Mouse (Mus musculus): Measurements from ENCODE around the gene Polr1e. TPM values are rescaled to one million over a fixed set of nuclear protein-coding genes. Genes with fewer than 3 reads are reported as not detected.
"Not testable (repeated sequence)": the region's sequence is repeated elsewhere in the genome, so short reads cannot be mapped to it uniquely, and the experiment has no call there.

Gene Polr1e
- polyA plus RNA-seq, 1 experiment from 2014 or later = 26.3 TPM

DNA sequence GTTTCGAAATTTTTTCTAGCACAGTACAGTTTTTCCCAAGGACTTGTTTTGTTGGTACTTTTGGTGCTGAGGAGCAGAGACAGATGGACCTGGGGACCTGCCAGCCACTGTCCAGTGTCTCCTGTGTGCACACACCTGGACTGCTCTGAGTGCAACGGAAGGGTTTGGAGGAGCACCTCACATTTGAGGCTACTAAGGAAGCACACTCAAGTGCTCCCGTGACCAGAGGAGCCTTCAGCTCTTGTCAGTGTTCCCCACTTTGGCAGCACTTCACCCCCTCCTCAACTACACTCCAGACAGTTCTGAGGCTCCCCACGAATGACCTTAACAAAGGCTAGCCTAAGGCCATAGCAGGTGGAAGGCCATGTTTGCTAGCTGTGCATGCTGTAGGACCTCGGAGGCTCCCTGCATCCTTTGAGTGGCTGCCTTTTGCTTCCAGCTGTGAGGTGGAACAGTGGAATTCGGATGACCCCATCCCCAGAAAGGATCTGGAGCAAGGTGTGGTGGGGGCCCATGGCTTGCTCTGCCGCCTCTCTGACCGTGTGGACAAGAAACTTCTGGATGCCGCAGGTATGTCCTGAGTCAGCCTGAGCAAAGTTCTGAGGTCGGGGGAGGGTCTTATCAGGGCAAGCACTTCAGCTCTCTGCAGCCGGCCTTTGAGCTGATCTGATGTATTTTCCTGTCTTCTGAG, 35.8 kb upstream of the Polr1e start:
- H3K4me3 ChIP-seq = no peak overlapping the region
- peaks cover 16% of the 10 kb centered on the region for H3K4me1 ChIP-seq
- no peak overlapping the region for H3K9ac ChIP-seq
- H3K36me3 ChIP-seq (replicated peaks) = no peaks in the 10 kb centered on the region
- 75% methylated on average over 11 of the region's 11 CpGs for WGBS
- H3K9me3 ChIP-seq = no peaks in the 10 kb centered on the region
- H3K27ac ChIP-seq = no peak overlapping the region
- ATAC-seq (replicated peaks) = no peak
- no peak overlapping the region for H3K4me2 ChIP-seq
- no peaks in the 10 kb centered on the region for H3K27me3 ChIP-seq (replicated peaks)

DNA sequence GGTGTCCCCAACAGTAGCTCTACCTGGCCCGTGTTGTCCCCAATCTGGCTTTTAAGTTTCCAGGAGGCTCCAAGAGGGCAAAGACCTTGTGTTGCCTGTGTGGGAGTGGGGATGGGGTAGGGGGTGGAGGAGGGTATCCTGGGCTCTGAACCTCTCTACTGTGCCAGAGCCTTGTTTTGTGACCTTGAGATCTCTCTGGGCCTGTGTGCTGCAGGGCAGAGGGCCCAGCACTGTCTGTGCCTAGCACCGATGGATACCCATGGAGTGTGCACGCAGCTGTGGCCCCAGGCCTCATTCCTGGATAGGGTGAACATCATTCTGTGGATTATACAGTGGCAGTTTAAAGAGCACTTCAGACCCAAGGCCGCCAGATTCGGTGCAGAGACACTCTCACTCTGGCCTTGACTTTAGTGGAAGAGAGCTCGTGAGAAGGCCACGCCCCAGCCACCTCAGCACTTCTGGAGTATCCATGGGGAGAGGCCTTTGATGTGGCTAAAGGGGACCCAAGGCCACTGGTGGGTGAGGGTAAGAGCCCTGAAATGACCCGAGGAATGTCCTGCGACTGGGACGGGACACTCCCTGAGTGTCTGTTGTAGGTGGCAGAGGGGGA, 35.1 kb upstream of the Polr1e start:
- Histone ChIP-seq H3K27ac (no peak overlapping the region), H3K4me2 (no peak overlapping the region), H3K36me3 (replicated peaks) (no peaks in the 10 kb centered on the region; the same call in 1 of the 2 replicates), H3K27me3 (replicated peaks) (no peaks in the 10 kb centered on the region), H3K9me3 (no peaks in the 10 kb centered on the region), H3K4me1 (peaks cover 16% of the 10 kb centered on the region), H3K4me3 (no peak overlapping the region), H3K9ac (no peak overlapping the region)
- ATAC-seq (replicated peaks) = no peak
- WGBS = 87% methylated on average over 10 of the region's 10 CpGs

DNA sequence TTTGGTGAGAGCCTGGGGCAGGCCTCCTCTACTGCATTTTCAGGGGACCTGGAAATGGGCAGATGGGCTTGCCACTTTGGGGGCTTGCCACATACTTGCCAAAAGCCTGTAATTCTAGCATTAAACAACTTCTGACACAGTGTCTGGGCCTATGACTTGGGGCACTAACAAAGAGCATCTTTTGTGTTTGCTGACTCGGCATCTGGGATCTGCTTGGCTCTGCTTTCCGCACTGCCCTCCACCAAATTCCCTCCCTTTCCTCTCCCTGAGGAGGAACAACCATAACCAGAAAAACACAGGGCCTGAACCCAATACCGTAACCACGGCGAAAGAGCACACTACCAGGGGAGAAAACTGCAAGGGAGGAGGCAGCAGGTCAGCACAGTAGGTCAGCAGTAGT, 27.8 kb upstream of the Polr1e start:
- Histone ChIP-seq H3K27me3 (replicated peaks) (no peaks in the 10 kb centered on the region), H3K36me3 (replicated peaks) (peaks cover 6% of the 10 kb centered on the region; the same call in 1 of the 2 replicates)
- 86% methylated on average over 5 of the region's 5 CpGs for WGBS

DNA sequence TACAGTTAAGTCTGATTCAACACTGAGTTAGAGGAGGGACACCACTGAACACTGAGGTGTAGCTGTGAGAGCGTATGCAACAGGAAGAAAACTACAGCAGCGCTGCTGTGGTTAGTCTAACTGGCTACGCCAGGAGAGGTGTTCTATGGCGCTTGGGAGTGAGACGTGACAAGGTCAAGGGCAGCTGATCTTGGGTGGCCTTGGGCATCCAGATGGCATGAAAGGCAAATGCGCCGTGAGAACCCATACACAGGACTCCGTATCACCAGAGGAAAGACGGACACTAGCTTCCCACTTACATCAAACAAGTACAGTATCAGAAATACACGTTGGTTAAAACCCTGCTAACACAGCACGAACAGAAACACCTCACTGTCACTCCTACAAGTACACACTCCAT, 26.1 kb upstream of the Polr1e start:
- not testable (repeated sequence) for H3K4me2 ChIP-seq; H3K36me3 ChIP-seq (replicated peaks); H3K4me3 ChIP-seq; H3K27ac ChIP-seq; H3K9ac ChIP-seq; H3K27me3 ChIP-seq (replicated peaks); ATAC-seq (replicated peaks); H3K4me1 ChIP-seq; H3K9me3 ChIP-seq
- WGBS = 92% methylated on average over 11 of the region's 11 CpGs

More for the DNA sequence above, 27.8 kb upstream of the Polr1e start:
- Histone ChIP-seq H3K27ac (no peak overlapping the region), H3K4me3 (no peak overlapping the region), H3K9ac (no peak overlapping the region), H3K4me2 (no peak overlapping the region), H3K4me1 (no peaks in the 10 kb centered on the region), H3K9me3 (no peaks in the 10 kb centered on the region)
- ATAC-seq (replicated peaks) = no peak

DNA sequence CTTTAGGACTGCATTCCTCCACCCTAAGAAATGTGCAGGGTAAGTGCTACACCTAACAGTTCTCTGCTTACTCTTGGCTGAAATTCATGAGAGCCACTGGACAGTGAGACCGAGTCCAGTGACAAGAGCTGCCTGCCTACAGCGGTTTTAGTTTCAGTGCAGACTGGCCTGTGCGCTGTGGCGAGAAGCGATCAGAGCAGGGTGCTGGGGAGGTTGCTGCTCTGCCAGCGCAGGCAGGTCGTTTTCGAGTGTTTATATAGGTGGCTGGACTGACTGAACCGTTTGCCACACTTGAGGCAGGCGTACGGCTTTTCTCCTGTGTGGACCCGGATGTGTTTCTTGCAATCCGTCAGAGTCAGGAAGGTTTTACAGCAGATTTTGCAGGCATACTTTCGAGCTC, 25.2 kb upstream of the Polr1e start:
- not testable (repeated sequence) for H3K27me3 ChIP-seq (replicated peaks); H3K9me3 ChIP-seq; H3K9ac ChIP-seq; H3K36me3 ChIP-seq (replicated peaks); ATAC-seq (replicated peaks); H3K4me1 ChIP-seq; H3K27ac ChIP-seq; H3K4me2 ChIP-seq; H3K4me3 ChIP-seq
- WGBS = 94% methylated on average over 14 of the region's 14 CpGs

DNA sequence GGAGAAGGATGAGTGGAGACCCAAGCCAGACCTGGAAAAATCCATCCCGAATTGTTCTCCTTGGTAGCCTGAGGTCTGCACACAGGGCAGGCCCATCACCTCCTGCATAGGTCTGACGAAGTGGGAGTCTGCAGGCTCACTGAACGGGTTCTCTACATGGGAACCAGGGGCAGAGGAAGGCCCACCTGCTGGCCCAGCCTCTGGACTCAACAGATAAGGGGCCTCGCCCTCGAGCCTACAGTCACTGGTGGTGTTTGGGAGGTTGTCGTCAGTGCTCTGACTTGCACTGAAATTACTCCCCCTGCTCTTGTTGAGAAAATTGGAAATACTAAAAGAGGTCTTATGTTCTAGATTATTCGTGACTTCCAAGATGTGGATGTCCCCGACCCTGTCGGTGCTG, 24.5 kb upstream of the Polr1e start:
- H3K36me3 ChIP-seq (replicated peaks) = peaks cover 6% of the 10 kb centered on the region; the same call in 1 of the 2 replicates
- no peak for ATAC-seq (replicated peaks)
- 93% methylated on average over 9 of the region's 9 CpGs for WGBS

DNA sequence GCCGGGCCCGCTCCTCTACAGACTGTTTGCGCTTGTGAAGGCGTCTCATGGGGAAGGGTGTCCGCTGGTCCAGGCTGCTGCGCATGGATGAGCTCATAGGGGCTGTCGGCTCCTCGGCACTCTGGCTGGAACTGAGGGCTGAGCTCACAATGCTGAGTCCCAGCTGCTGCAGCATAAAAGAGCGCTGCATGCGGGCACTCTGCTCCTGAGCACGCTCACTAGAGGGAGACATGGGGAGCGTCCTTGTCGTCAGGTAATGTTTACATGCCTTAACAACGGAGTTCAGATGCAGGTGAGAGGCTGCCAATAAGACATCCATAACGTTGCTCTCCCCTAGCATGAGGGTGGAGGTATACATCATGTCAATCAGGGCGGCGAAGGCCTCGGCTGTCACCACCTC, 23.6 kb upstream of the Polr1e start:
- 82% methylated on average over 18 of the region's 18 CpGs for WGBS
- Histone ChIP-seq H3K4me2 (no peak overlapping the region), H3K27ac (no peak overlapping the region), H3K9ac (no peak overlapping the region), H3K9me3 (no peaks in the 10 kb centered on the region), H3K27me3 (replicated peaks) (no peaks in the 10 kb centered on the region), H3K36me3 (replicated peaks) (peaks cover 6% of the 10 kb centered on the region; the same call in 1 of the 2 replicates), H3K4me3 (no peak overlapping the region), H3K4me1 (peaks cover 2% of the 10 kb centered on the region)
- ATAC-seq (replicated peaks) = no peak

More for the DNA sequence above, 24.5 kb upstream of the Polr1e start:
- no peak overlapping the region for H3K4me2 ChIP-seq
- no peak overlapping the region for H3K9ac ChIP-seq
- no peaks in the 10 kb centered on the region for H3K9me3 ChIP-seq
- no peak overlapping the region for H3K27ac ChIP-seq
- no peak overlapping the region for H3K4me3 ChIP-seq
- H3K27me3 ChIP-seq (replicated peaks) = no peaks in the 10 kb centered on the region
- peaks cover 2% of the 10 kb centered on the region for H3K4me1 ChIP-seq

DNA sequence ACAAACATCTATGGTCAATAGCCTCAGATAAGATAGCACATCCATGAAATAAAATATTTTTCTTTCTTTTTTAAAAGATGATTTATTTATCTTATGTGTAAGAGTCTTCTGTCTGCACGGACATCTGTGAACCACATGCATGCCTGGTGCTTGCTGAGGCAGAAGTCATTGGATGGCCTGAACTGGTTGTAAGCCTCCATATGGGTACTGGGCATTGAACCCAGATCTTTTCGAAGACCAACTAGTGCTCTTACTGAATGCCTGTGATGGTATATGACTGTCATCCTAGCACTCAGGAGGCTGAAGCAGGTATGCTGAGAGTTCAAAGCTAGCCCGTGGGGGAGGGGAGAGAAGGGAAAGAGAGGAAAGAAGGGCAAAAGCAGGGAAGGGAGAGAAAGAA, 20.3 kb upstream of the Polr1e start:
- 80% methylated on average over 3 of the region's 3 CpGs for WGBS
- Histone ChIP-seq H3K9ac (no peak overlapping the region), H3K4me2 (no peak overlapping the region), H3K9me3 (no peaks in the 10 kb centered on the region), H3K27ac (no peak overlapping the region), H3K36me3 (replicated peaks) (peaks cover 6% of the 10 kb centered on the region; the same call in 1 of the 2 replicates), H3K27me3 (replicated peaks) (no peaks in the 10 kb centered on the region), H3K4me3 (no peak overlapping the region), H3K4me1 (peaks cover 2% of the 10 kb centered on the region)
- no peak for ATAC-seq (replicated peaks)

DNA sequence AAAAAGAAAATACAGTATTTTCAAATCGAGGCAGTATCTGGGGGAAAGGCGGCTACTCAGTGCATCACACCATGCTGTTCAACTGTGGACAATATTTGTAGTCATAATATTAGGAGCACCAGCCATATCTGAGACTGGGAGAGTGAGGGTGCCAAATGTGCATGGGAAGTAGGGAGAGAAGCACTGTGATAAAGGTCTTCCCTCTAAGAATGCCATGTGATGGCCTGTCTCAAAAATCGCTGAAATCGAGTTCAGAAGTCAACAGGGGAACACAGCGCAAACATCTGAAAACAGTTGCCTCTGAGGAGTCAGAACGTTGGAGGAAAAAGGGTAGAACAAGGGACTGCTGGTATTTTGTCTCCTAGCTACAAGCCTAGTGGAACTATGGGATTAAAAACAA, 18.4 kb upstream of the Polr1e start:
- Histone ChIP-seq H3K4me2 (no peak overlapping the region), H3K27ac (no peak overlapping the region), H3K4me1 (peaks cover 2% of the 10 kb centered on the region), H3K9ac (no peak overlapping the region), H3K36me3 (replicated peaks) (no peaks in the 10 kb centered on the region), H3K27me3 (replicated peaks) (no peaks in the 10 kb centered on the region), H3K4me3 (no peak overlapping the region), H3K9me3 (no peaks in the 10 kb centered on the region)
- ATAC-seq (replicated peaks) = no peak
- WGBS = 85% methylated on average over 6 of the region's 6 CpGs

DNA sequence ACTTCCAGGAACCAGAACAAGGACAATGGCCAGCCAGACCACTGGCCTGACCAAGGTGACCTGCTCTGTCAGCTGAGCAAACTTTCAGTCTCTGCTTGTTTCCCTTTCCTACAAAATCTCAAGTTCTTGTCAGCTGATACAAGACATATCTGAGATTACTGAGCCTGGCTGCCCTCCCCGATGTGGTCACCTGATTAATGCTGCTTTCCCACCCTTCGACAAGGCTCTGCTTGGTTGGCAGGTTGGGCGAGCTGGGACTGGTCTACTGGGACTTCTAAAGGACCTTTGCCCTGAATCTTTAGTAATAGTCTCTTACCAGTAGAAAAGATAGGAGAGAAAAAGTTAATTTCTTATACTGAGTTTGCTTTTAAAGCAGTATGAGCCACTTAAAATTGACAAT, 12.9 kb upstream of the Polr1e start:
- H3K4me3 ChIP-seq = no peak overlapping the region
- 92% methylated on average over 3 of the region's 3 CpGs for WGBS
- no peaks in the 10 kb centered on the region for H3K9me3 ChIP-seq
- H3K27me3 ChIP-seq (replicated peaks) = no peaks in the 10 kb centered on the region
- ATAC-seq (replicated peaks) = no peak
- no peaks in the 10 kb centered on the region for H3K36me3 ChIP-seq (replicated peaks)
- H3K4me2 ChIP-seq = no peak overlapping the region
- H3K4me1 ChIP-seq = peaks cover 10% of the 10 kb centered on the region
- H3K9ac ChIP-seq = no peak overlapping the region
- no peak overlapping the region for H3K27ac ChIP-seq

DNA sequence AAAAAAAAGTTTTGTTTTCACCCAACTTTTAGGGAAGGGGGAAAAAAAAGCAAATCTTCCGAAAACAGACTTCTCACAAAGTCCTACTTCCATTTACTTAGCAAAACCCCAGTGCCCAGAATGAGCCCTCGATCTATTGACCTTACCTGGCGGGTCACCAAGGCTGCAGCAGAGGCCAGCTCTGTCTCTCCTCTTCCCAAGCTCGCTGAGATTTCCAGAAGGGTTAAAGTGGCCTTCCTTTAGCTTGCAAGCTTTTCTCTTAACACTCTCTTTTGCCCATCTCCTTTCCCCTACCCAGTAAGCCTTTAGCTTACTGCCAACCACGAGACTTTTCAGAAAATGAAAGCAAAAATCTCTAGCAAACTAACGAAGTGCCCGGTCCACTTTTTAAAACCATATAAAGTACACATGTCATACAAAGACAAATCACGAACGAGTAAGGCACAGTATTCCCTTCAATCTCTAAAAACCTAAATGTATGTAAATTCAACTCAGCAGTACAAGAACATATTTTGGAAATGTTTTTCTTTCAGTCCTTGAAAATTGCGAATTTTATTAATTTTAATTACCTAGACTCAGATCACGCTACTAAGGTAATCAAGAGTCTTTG, 7.5 kb upstream of the Polr1e start:
- Histone ChIP-seq H3K4me2 (peak overlapping the region; percentile 61), H3K4me1 (peaks cover 23% of the 10 kb centered on the region), H3K27ac (peak overlapping the region; percentile 95; the same call in 1 of the 2 replicates), H3K9me3 (no peaks in the 10 kb centered on the region), H3K4me3 (peak overlapping the region; percentile 61), H3K27me3 (replicated peaks) (no peaks in the 10 kb centered on the region), H3K9ac (peak overlapping the region; percentile 79), H3K36me3 (replicated peaks) (no peaks in the 10 kb centered on the region)
- no peak for ATAC-seq (replicated peaks)
- 14% methylated on average over 11 of the region's 11 CpGs for WGBS

DNA sequence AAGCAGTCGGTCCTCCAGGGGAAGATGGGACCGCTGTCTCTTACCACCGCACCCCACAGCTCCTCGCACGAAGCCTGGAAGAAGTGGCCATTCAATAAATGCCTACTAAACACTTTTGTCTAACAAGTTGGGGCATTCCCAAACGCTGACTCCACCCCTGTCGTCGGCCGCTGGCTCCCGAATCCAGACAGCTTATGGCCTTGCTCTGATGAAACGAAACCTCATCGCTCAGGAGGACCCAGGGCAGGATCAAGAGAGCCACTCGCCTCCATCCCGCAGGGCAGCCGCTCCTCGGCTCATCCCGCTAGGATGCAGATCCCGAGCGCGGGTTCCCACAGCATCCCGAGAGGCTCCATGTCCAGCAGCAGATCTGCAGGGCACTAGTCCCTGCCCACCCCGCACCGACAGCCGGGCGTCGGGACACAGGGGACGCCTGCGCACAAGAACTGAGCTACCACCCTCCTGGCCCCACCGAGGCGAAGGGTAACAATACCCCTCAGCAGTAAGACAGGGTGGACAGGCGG, 6.7 kb upstream of the Polr1e start:
- under 1% methylated on average over 31 of the region's 31 CpGs for WGBS
- no peaks in the 10 kb centered on the region for H3K36me3 ChIP-seq (replicated peaks)
- H3K9me3 ChIP-seq = no peaks in the 10 kb centered on the region
- peak overlapping the region; percentile 61 for H3K4me3 ChIP-seq
- no peaks in the 10 kb centered on the region for H3K27me3 ChIP-seq (replicated peaks)
- H3K4me1 ChIP-seq = peaks cover 23% of the 10 kb centered on the region
- peak overlapping the region; percentile 95 for H3K27ac ChIP-seq
- peak; percentile 82 for ATAC-seq (replicated peaks)
- peak overlapping the region; percentile 61 for H3K4me2 ChIP-seq
- peak overlapping the region; percentile 79 for H3K9ac ChIP-seq
